Mouse (Mus musculus) lung, postnatal 0 days (tissue): ENCODE results near the gene Bptf.

ENCODE experiments used
- CTCF ChIP-seq: IDR thresholded peaks from 2 replicates; pipeline ENCODE4 v1.5.1; 2016; ENCODE audit warnings: antibody characterized with exemption, mild to moderate bottlenecking
- EP300 ChIP-seq: IDR thresholded peaks from 2 replicates; pipeline ENCODE4 v1.6.1; 2016; ENCODE audit warnings: antibody characterized with exemption, mild to moderate bottlenecking, control low read depth

- no peak for TF ChIP-seq CTCF
- no peak for TF ChIP-seq EP300
Measured at GRCm38 (mm10) chr11:107054870-107055269, 77.1 kb downstream of the Bptf start.
